Mouse (Mus musculus): ENCODE data around the gene Vash1. TPM values are rescaled to one million over a fixed set of nuclear protein-coding genes. Genes with fewer than 3 reads are reported as not detected.

Gene Vash1
- polyA plus RNA-seq, 1 experiment, result 23.1 TPM

DNA sequence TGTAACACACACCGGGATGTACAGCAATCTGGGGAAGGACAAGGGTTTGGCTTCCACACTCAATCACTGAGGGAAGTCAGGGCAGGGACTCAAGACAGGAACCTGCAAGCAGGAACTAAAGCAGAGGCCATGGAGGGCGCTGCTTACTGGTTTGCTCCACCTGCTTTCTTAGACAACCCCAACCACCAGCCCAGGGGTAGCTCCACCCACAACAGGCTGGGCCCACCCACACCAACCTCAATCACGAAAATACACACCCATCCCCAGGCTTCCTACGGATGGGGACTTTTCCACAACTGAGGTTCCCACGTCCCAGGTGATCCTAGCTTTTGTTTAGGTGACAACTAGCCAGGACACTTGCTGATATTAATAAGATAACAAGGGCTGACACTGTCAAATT, 27.3 kb downstream of the Vash1 start:
- Histone ChIP-seq H3K4me3 (replicated peaks; ENCODE audit: insufficient read depth, low read depth, low read length) (no peak overlapping the region), H3K27me3 (ENCODE audit: control insufficient read depth, insufficient read depth, low read length) (no peaks in the 10 kb centered on the region), H3K27ac (ENCODE audit: insufficient read depth, low read length) (no peak overlapping the region), H3K4me1 (ENCODE audit: control insufficient read depth, insufficient read depth, low read length) (peaks cover 20% of the 10 kb centered on the region)
- no peak for TF ChIP-seq CTCF (IDR thresholded peaks at IDR 0.05; ENCODE audit: borderline replicate concordance, insufficient read depth, low read depth, low read length)
- no peak for TF ChIP-seq POLR2A (IDR thresholded peaks at IDR 0.05; ENCODE audit: borderline replicate concordance, insufficient read depth, low read length)
- 88% methylated on average over 5 of the region's 5 CpGs for WGBS
- no peak for DNase-seq

DNA sequence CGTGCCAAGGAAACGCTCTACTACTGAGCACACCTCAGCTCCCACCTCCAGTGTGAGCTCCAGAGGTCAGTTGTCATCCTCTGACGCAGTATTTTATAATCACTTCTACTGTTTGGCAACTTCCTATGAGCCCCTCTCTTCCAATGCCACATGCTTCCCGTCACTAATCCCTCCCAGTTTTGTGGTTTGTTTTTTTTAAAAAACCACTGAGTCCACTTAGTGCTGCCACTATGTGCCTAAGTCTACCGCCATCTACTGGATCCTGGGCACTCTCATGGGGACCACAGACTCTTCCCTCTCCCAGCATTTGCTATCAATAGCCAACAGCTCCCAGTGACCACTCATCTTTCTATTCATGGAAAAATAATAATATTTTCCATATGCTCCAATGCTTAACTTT, 35.5 kb downstream of the Vash1 start:
- TF ChIP-seq CTCF (IDR thresholded peaks at IDR 0.05; ENCODE audit: borderline replicate concordance, insufficient read depth, low read depth, low read length) (peak; percentile 45; the same call in 1 of the 2 replicates), POLR2A (IDR thresholded peaks at IDR 0.05; ENCODE audit: borderline replicate concordance, insufficient read depth, low read length) (no peak)
- 59% methylated on average over 5 of the region's 5 CpGs for WGBS
- Histone ChIP-seq H3K27me3 (ENCODE audit: control insufficient read depth, insufficient read depth, low read length) (no peaks in the 10 kb centered on the region), H3K4me3 (replicated peaks; ENCODE audit: insufficient read depth, low read depth, low read length) (no peak overlapping the region), H3K27ac (ENCODE audit: insufficient read depth, low read length) (no peak overlapping the region), H3K4me1 (ENCODE audit: control insufficient read depth, insufficient read depth, low read length) (peaks cover 6% of the 10 kb centered on the region; the same call in 1 of the 2 replicates)
- no peak for DNase-seq

DNA sequence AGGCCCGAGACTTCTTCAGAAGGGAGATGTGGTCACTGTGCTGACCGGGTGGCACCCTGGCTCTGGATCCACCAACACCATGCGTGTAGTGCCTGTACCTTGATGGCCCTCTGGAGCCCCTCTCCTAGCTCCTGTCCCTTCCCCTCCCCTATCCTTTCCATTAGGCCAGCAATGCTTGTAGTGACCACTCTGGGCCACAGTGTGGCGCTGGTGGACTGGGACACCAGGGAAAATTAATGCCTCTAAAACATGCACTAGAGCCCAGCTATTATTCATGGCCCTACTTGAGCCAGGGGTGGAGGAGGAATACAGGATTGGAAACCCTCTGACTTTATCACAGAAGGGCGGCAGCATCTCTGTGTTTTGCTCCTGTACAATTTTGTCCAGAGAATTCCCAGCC, 36.9 kb downstream of the Vash1 start:
- TF ChIP-seq CTCF (IDR thresholded peaks at IDR 0.05; ENCODE audit: borderline replicate concordance, insufficient read depth, low read depth, low read length) (peak; percentile 88), POLR2A (IDR thresholded peaks at IDR 0.05; ENCODE audit: borderline replicate concordance, insufficient read depth, low read length) (no peak)
- Histone ChIP-seq H3K27me3 (ENCODE audit: control insufficient read depth, insufficient read depth, low read length) (no peaks in the 10 kb centered on the region), H3K4me3 (replicated peaks; ENCODE audit: insufficient read depth, low read depth, low read length) (no peak overlapping the region), H3K4me1 (ENCODE audit: control insufficient read depth, insufficient read depth, low read length) (peaks cover 13% of the 10 kb centered on the region), H3K27ac (ENCODE audit: insufficient read depth, low read length) (no peak overlapping the region)
- DNase-seq, result peak; percentile 79 to 87
- 47% methylated on average over 5 of the region's 5 CpGs for WGBS

DNA sequence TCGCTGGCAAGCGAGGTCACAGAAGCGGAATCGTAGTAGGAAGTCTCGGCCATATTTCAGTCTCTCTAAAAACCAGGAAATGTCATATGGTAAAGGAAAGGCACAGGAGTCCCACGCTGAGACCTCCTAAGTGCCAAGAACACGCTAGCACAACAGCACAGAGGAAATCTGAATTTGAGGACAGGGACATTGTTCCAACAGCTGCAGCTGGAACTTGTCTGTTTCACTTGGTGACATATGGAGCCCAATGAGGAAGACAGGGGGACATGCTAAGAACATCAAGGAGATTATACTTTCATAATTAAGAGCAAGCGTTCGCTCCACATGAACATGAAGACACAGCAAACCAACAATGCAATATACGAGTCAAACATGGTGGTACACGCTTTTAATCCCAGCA, 38.5 kb downstream of the Vash1 start:
- Histone ChIP-seq H3K4me3 (replicated peaks; ENCODE audit: insufficient read depth, low read depth, low read length) (no peak overlapping the region), H3K27ac (ENCODE audit: insufficient read depth, low read length) (no peak overlapping the region), H3K4me1 (ENCODE audit: control insufficient read depth, insufficient read depth, low read length) (peaks cover 18% of the 10 kb centered on the region), H3K27me3 (ENCODE audit: control insufficient read depth, insufficient read depth, low read length) (no peaks in the 10 kb centered on the region)
- no peak for DNase-seq
- TF ChIP-seq CTCF (IDR thresholded peaks at IDR 0.05; ENCODE audit: borderline replicate concordance, insufficient read depth, low read depth, low read length), result no peak
- TF ChIP-seq POLR2A (IDR thresholded peaks at IDR 0.05; ENCODE audit: borderline replicate concordance, insufficient read depth, low read length), result no peak
- 89% methylated on average over 11 of the region's 11 CpGs for WGBS

DNA sequence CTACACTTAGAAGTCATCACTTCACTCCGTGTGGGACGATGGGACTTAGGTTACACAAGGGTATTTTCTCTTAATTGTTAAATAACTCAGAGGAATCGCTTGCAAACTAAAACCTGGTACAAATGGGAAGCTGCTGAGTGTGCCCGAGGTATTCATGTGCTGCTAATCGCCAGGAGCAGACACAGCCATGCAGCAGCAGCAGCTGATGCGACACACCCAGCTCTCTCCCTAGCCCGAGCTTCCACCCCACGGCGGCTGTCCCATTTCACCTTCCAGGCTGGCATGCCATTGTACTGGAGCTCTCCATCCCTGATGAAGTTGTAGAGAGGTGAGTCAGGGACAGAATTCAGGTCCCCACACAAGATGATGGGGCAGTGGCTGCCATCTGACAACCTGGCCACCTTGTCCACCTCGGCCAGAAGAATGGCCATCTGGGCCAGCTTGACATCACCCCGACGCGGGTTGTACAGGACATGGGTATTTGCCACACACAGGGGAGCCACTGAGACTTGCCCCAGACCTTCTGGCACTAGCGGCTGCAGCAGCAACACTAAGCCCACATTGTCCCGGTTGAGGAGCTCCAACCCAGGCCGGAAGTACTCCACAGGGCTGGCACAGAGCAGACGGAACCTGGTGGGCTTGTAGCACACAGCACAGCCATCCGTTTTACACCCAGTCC, 41.6 kb downstream of the Vash1 start:
- peak; percentile 66 to 79 for DNase-seq
- no peak for TF ChIP-seq POLR2A (IDR thresholded peaks at IDR 0.05; ENCODE audit: borderline replicate concordance, insufficient read depth, low read length)
- no peak for TF ChIP-seq CTCF (IDR thresholded peaks at IDR 0.05; ENCODE audit: borderline replicate concordance, insufficient read depth, low read depth, low read length)

DNA sequence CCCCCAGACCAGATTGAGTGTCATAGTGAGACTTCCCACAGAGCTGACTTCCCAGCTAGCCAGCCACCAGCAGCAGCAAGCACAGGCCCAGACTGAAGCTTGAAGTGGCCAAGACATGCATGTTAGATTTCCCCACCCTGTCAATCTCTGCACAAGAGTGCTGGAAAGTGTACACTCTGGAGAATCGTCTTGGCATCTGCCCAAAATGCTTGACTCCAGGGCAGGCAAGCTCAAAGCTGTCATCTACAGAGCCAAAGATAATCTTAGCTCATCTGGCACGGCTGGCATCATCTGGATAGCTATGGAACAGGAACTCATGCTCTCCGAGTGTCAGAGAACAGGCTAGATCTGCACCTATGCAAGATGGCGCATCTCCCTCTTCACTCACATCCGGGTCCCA, 43.0 kb downstream of the Vash1 start:
- peaks cover 16% of the 10 kb centered on the region for H3K4me1 ChIP-seq (ENCODE audit: control insufficient read depth, insufficient read depth, low read length)
- TF ChIP-seq POLR2A (IDR thresholded peaks at IDR 0.05; ENCODE audit: borderline replicate concordance, insufficient read depth, low read length) (no peak), CTCF (IDR thresholded peaks at IDR 0.05; ENCODE audit: borderline replicate concordance, insufficient read depth, low read depth, low read length) (no peak)
- WGBS, result 64% methylated on average over 5 of the region's 5 CpGs
- no peak for DNase-seq
- H3K27me3 ChIP-seq (ENCODE audit: control insufficient read depth, insufficient read depth, low read length), result no peaks in the 10 kb centered on the region
- no peak overlapping the region for H3K4me3 ChIP-seq (replicated peaks; ENCODE audit: insufficient read depth, low read depth, low read length)
- no peak overlapping the region for H3K27ac ChIP-seq (ENCODE audit: insufficient read depth, low read length)

More for the DNA sequence above, 41.6 kb downstream of the Vash1 start:
- Histone ChIP-seq H3K27me3 (ENCODE audit: control insufficient read depth, insufficient read depth, low read length) (no peaks in the 10 kb centered on the region), H3K4me3 (replicated peaks; ENCODE audit: insufficient read depth, low read depth, low read length) (no peak overlapping the region), H3K27ac (ENCODE audit: insufficient read depth, low read length) (peak overlapping the region; percentile 11), H3K4me1 (ENCODE audit: control insufficient read depth, insufficient read depth, low read length) (peaks cover 20% of the 10 kb centered on the region)
- 29% methylated on average over 18 of the region's 18 CpGs for WGBS

DNA sequence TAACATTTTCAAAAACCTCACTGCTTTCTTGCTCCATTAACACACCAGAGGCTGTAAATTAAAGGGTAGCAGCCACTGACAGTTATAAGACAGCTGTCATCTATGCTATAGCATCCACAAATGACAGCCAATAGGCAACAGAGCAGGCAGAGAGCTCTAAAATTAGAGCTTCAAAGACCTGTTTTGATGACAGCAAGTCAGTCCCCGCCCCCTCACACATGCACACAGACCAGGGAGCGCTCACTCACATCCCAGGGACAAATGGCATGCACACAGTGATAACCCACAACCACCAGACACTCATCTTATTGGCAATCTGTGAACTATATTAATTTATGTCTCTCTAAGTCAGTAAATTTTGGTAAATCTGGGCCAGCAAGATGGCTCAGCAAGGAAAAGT, 45.8 kb downstream of the Vash1 start:
- TF ChIP-seq CTCF (IDR thresholded peaks at IDR 0.05; ENCODE audit: borderline replicate concordance, insufficient read depth, low read depth, low read length) (no peak), POLR2A (IDR thresholded peaks at IDR 0.05; ENCODE audit: borderline replicate concordance, insufficient read depth, low read length) (no peak)
- peak in 1 of 2 experiments; percentile 38 for DNase-seq
- Histone ChIP-seq H3K4me3 (replicated peaks; ENCODE audit: insufficient read depth, low read depth, low read length) (no peak overlapping the region), H3K27me3 (ENCODE audit: control insufficient read depth, insufficient read depth, low read length) (no peaks in the 10 kb centered on the region), H3K27ac (ENCODE audit: insufficient read depth, low read length) (no peak overlapping the region), H3K4me1 (ENCODE audit: control insufficient read depth, insufficient read depth, low read length) (peaks cover 16% of the 10 kb centered on the region)
- WGBS, result 72% methylated on average over 2 of the region's 2 CpGs

DNA sequence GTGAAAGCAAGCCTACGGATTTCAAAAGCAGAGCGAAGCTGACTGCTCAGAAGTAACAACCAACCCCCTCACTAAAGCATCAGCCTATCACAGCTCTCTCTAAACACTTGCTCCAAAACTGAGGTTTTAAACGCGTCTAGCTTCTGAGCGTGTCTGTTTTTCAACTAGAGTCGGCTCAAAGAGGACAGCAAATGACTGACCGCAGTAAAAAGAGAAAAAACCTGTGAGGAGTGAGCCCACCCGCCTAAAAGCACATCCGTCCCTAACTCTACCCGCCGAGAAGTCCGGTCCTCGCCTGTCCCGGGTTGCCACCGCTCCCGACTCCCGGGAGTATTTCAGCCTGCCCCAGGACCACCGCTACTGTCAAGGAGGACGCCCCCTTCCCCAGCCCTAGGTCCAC, 47.2 kb downstream of the Vash1 start:
- H3K27ac ChIP-seq (ENCODE audit: insufficient read depth, low read length), result peak overlapping the region; percentile 42
- H3K4me1 ChIP-seq (ENCODE audit: control insufficient read depth, insufficient read depth, low read length), result peaks cover 7% of the 10 kb centered on the region
- WGBS, result under 1% methylated on average over 19 of the region's 19 CpGs
- peak overlapping the region; percentile 77 for H3K4me3 ChIP-seq (replicated peaks; ENCODE audit: insufficient read depth, low read depth, low read length)
- no peak for DNase-seq
- H3K27me3 ChIP-seq (ENCODE audit: control insufficient read depth, insufficient read depth, low read length), result no peaks in the 10 kb centered on the region
- no peak for TF ChIP-seq CTCF (IDR thresholded peaks at IDR 0.05; ENCODE audit: borderline replicate concordance, insufficient read depth, low read depth, low read length)
- TF ChIP-seq POLR2A (IDR thresholded peaks at IDR 0.05; ENCODE audit: borderline replicate concordance, insufficient read depth, low read length), result no peak

All from cerebellum, adult 2 months (tissue).